Mouse (Mus musculus): ENCODE measurements around the gene Dok7. TPM values are rescaled to one million over a fixed set of nuclear protein-coding genes. Genes with fewer than 3 reads are reported as not detected.

Gene Dok7
- polyA plus RNA-seq, 1 experiment from 2014 or later, result 0.26 TPM

- Histone ChIP-seq H3K27me3 (ENCODE audit: low read depth, poor library complexity, severe bottlenecking) (no peaks in the 10 kb centered on the region), H3K9me3 (replicated peaks) (no peaks in the 10 kb centered on the region), H3K36me3 (peaks cover 56% of the 10 kb centered on the region), H3K4me3 (no peak overlapping the region), H3K4me1 (no peaks in the 10 kb centered on the region), H3K27ac (no peak overlapping the region)
- WGBS, result 87% methylated on average over 5 of the region's 5 CpGs
- DNase-seq (ENCODE audit: low spot score), result no peak
Measured at GRCm38 (mm10) chr5:35035141-35035540, 21.4 kb upstream of the Dok7 start.

- 77% methylated on average over 4 of the region's 4 CpGs for WGBS
- no peak for DNase-seq (ENCODE audit: low spot score)
- Histone ChIP-seq H3K9me3 (replicated peaks) (no peaks in the 10 kb centered on the region), H3K4me1 (no peaks in the 10 kb centered on the region), H3K4me3 (no peak overlapping the region), H3K36me3 (peaks cover 51% of the 10 kb centered on the region), H3K27ac (no peak overlapping the region), H3K27me3 (ENCODE audit: low read depth, poor library complexity, severe bottlenecking) (no peaks in the 10 kb centered on the region)
Measured at GRCm38 (mm10) chr5:35035795-35036194, 20.8 kb upstream of the Dok7 start.

- H3K27ac ChIP-seq, result no peak overlapping the region
- H3K4me1 ChIP-seq, result peaks cover 5% of the 10 kb centered on the region
- no peak for DNase-seq (ENCODE audit: low spot score)
Measured at GRCm38 (mm10) chr5:35037438-35037837, 19.1 kb upstream of the Dok7 start.

GRCm38 (mm10) chr5:35041268-35041829 is 15.2 kb upstream of the Dok7 start, which contains the start of gene Hgfac:
Gene Hgfac, plus strand, starts transcription at chr5:35041509.
- Histone ChIP-seq H3K4me3 (no peak within 1 kb of the TSS), H3K27me3 (ENCODE audit: low read depth, poor library complexity, severe bottlenecking) (no peaks in the 10 kb centered on the region), H3K4me1 (peaks cover 6% of the 10 kb centered on the region), H3K36me3 (no peaks in the 10 kb centered on the region), H3K9me3 (replicated peaks) (no peaks in the 10 kb centered on the region), H3K27ac (peak within 1 kb of the TSS; percentile 37)
- no peak for DNase-seq (ENCODE audit: low spot score)
- WGBS, result 64% methylated on average over 6 of the region's 6 CpGs

More at GRCm38 (mm10) chr5:35037438-35037837, 19.1 kb upstream of the Dok7 start:
- Histone ChIP-seq H3K27me3 (ENCODE audit: low read depth, poor library complexity, severe bottlenecking) (no peaks in the 10 kb centered on the region), H3K4me3 (no peak overlapping the region), H3K9me3 (replicated peaks) (no peaks in the 10 kb centered on the region), H3K36me3 (peaks cover 34% of the 10 kb centered on the region)

- H3K9me3 ChIP-seq (replicated peaks), result no peaks in the 10 kb centered on the region
- no peak overlapping the region; the same call in 1 of the 2 replicates for H3K27ac ChIP-seq
- H3K27me3 ChIP-seq (ENCODE audit: low read depth, poor library complexity, severe bottlenecking), result no peaks in the 10 kb centered on the region
- no peak overlapping the region for H3K4me3 ChIP-seq
- DNase-seq (ENCODE audit: low spot score), result no peak
- no peaks in the 10 kb centered on the region for H3K36me3 ChIP-seq
- H3K4me1 ChIP-seq, result peaks cover 15% of the 10 kb centered on the region
- WGBS, result 69% methylated on average over 10 of the region's 10 CpGs
Measured at GRCm38 (mm10) chr5:35042431-35043109, 14.0 kb upstream of the Dok7 start.

GRCm38 (mm10) chr5:35043110-35043451 is 13.5 kb upstream of the Dok7 start:
- H3K9me3 ChIP-seq (replicated peaks), result no peaks in the 10 kb centered on the region
- H3K27me3 ChIP-seq (ENCODE audit: low read depth, poor library complexity, severe bottlenecking), result no peaks in the 10 kb centered on the region
- no peak overlapping the region for H3K27ac ChIP-seq
- DNase-seq (ENCODE audit: low spot score), result peak; percentile 74
- WGBS, result 47% methylated on average over 1 of the region's 1 CpGs
- no peak overlapping the region for H3K4me3 ChIP-seq
- peaks cover 15% of the 10 kb centered on the region for H3K4me1 ChIP-seq
- no peaks in the 10 kb centered on the region for H3K36me3 ChIP-seq

- Histone ChIP-seq H3K27me3 (ENCODE audit: low read depth, poor library complexity, severe bottlenecking) (peaks cover 16% of the 10 kb centered on the region), H3K9me3 (replicated peaks) (no peaks in the 10 kb centered on the region), H3K4me3 (no peak overlapping the region), H3K36me3 (no peaks in the 10 kb centered on the region), H3K4me1 (0 out of 2 replicates have a peak, but pooled peaks cover 10% of the 10 kb centered on the region), H3K27ac (no peak overlapping the region)
- DNase-seq (ENCODE audit: low spot score), result no peak
- 75% methylated on average over 5 of the region's 5 CpGs for WGBS
Measured at GRCm38 (mm10) chr5:35050541-35050940, 6.0 kb upstream of the Dok7 start.

GRCm38 (mm10) chr5:35054628-35055027 is 1.9 kb upstream of the Dok7 start:
- H3K9me3 ChIP-seq (replicated peaks), result no peaks in the 10 kb centered on the region
- H3K4me1 ChIP-seq, result peaks cover 13% of the 10 kb centered on the region
- WGBS, result 93% methylated on average over 3 of the region's 3 CpGs
- no peak overlapping the region for H3K4me3 ChIP-seq
- H3K27me3 ChIP-seq (ENCODE audit: low read depth, poor library complexity, severe bottlenecking), result peaks cover 56% of the 10 kb centered on the region
- H3K27ac ChIP-seq, result no peak overlapping the region
- no peaks in the 10 kb centered on the region for H3K36me3 ChIP-seq
- DNase-seq (ENCODE audit: low spot score), result no peak

- H3K4me1 ChIP-seq, result peaks cover 13% of the 10 kb centered on the region
- no peak overlapping the region for H3K4me3 ChIP-seq
- no peaks in the 10 kb centered on the region for H3K36me3 ChIP-seq
- no peak overlapping the region for H3K27ac ChIP-seq
- peaks cover 61% of the 10 kb centered on the region for H3K27me3 ChIP-seq (ENCODE audit: low read depth, poor library complexity, severe bottlenecking)
- DNase-seq (ENCODE audit: low spot score), result no peak
- 85% methylated on average over 12 of the region's 12 CpGs for WGBS
- no peaks in the 10 kb centered on the region for H3K9me3 ChIP-seq (replicated peaks)
Measured at GRCm38 (mm10) chr5:35055076-35055475, 1.5 kb upstream of the Dok7 start.

GRCm38 (mm10) chr5:35057582-35057981 is 1.0 kb downstream of the Dok7 start:
- peak overlapping the region; percentile 64 for H3K4me3 ChIP-seq
- peaks cover 13% of the 10 kb centered on the region for H3K4me1 ChIP-seq
- no peaks in the 10 kb centered on the region for H3K36me3 ChIP-seq
- DNase-seq (ENCODE audit: low spot score), result no peak
- H3K27me3 ChIP-seq (ENCODE audit: low read depth, poor library complexity, severe bottlenecking), result peaks cover 68% of the 10 kb centered on the region
- WGBS, result 49% methylated on average over 4 of the region's 4 CpGs
- no peak overlapping the region for H3K27ac ChIP-seq
- no peaks in the 10 kb centered on the region for H3K9me3 ChIP-seq (replicated peaks)

GRCm38 (mm10) chr5:35058216-35058615 is 1.6 kb downstream of the Dok7 start:
- DNase-seq (ENCODE audit: low spot score), result no peak
- H3K9me3 ChIP-seq (replicated peaks), result no peaks in the 10 kb centered on the region
- no peaks in the 10 kb centered on the region for H3K36me3 ChIP-seq
- H3K4me3 ChIP-seq, result no peak overlapping the region
- 59% methylated on average over 1 of the region's 1 CpGs for WGBS
- H3K27ac ChIP-seq, result no peak overlapping the region
- peaks cover 13% of the 10 kb centered on the region for H3K4me1 ChIP-seq
- peaks cover 68% of the 10 kb centered on the region for H3K27me3 ChIP-seq (ENCODE audit: low read depth, poor library complexity, severe bottlenecking)

GRCm38 (mm10) chr5:35060098-35060497 is 3.5 kb downstream of the Dok7 start:
- WGBS, result 77% methylated on average over 3 of the region's 3 CpGs
- peaks cover 57% of the 10 kb centered on the region for H3K27me3 ChIP-seq (ENCODE audit: low read depth, poor library complexity, severe bottlenecking)

GRCm38 (mm10) chr5:35069841-35070240 is 13.3 kb downstream of the Dok7 start:
- Histone ChIP-seq H3K4me1 (peaks cover 3% of the 10 kb centered on the region; the same call in 1 of the 2 replicates), H3K9me3 (replicated peaks) (no peaks in the 10 kb centered on the region), H3K27me3 (ENCODE audit: low read depth, poor library complexity, severe bottlenecking) (no peaks in the 10 kb centered on the region), H3K36me3 (no peaks in the 10 kb centered on the region), H3K27ac (no peak overlapping the region), H3K4me3 (no peak overlapping the region)
- WGBS, result 90% methylated on average over 2 of the region's 2 CpGs
- no peak for DNase-seq (ENCODE audit: low spot score)

More at GRCm38 (mm10) chr5:35060098-35060497, 3.5 kb downstream of the Dok7 start:
- Histone ChIP-seq H3K4me1 (peaks cover 13% of the 10 kb centered on the region), H3K9me3 (replicated peaks) (no peaks in the 10 kb centered on the region), H3K27ac (no peak overlapping the region), H3K4me3 (no peak overlapping the region), H3K36me3 (no peaks in the 10 kb centered on the region)
- DNase-seq (ENCODE audit: low spot score), result no peak
